Mouse (Mus musculus): ENCODE data around the gene Fam131c.
A peak's percentile ranks its signal among the peaks of the same experiment; 100 is the strongest.

The Fam131c gene

GRCm38 (mm10) chr4:141359222-141359621 lies 8.8 kb upstream of the Fam131c start:
- DNase-seq: no peak

- peak in 1 of 2 experiments; percentile 35 for DNase-seq
Observed at GRCm38 (mm10) chr4:141360846-141361245, 7.2 kb upstream of the Fam131c start.

- DNase-seq: peak; percentile 81 to 87
Observed at GRCm38 (mm10) chr4:141362937-141363548, 5.0 kb upstream of the Fam131c start.

GRCm38 (mm10) chr4:141365126-141365525 lies 2.9 kb upstream of the Fam131c start:
- no peak for DNase-seq

GRCm38 (mm10) chr4:141365876-141366275 lies 2.1 kb upstream of the Fam131c start:
- no peak for DNase-seq

- DNase-seq: no peak
Observed at GRCm38 (mm10) chr4:141372426-141372825, 4.4 kb downstream of the Fam131c start.

- no peak for DNase-seq
Observed at GRCm38 (mm10) chr4:141379674-141380073, 11.7 kb downstream of the Fam131c start.

GRCm38 (mm10) chr4:141382406-141382805 lies 14.4 kb downstream of the Fam131c start:
- no peak for DNase-seq

- DNase-seq: peak; percentile 51 to 69
Observed at GRCm38 (mm10) chr4:141385275-141385674, 17.3 kb downstream of the Fam131c start.

- DNase-seq: no peak
Observed at GRCm38 (mm10) chr4:141386150-141386549, 18.1 kb downstream of the Fam131c start.

GRCm38 (mm10) chr4:141387093-141387784 lies 19.2 kb downstream of the Fam131c start:
- peak; percentile 68 to 82 for DNase-seq

GRCm38 (mm10) chr4:141387933-141388332 lies 19.9 kb downstream of the Fam131c start:
- no peak for DNase-seq

- no peak for DNase-seq
Observed at GRCm38 (mm10) chr4:141389366-141390150, 21.5 kb downstream of the Fam131c start.

- DNase-seq: no peak
Observed at GRCm38 (mm10) chr4:141391293-141391692, 23.3 kb downstream of the Fam131c start.

GRCm38 (mm10) chr4:141394751-141395150 lies 26.7 kb downstream of the Fam131c start:
- DNase-seq: no peak

- DNase-seq: no peak
Observed at GRCm38 (mm10) chr4:141397861-141398260, 29.8 kb downstream of the Fam131c start.

- no peak for DNase-seq
Observed at GRCm38 (mm10) chr4:141398545-141398944, 30.5 kb downstream of the Fam131c start, which contains the start of gene Clcnka. TSS of gene Clcnka (minus strand) at chr4:141398724.

GRCm38 (mm10) chr4:141400171-141400570 lies 32.2 kb downstream of the Fam131c start:
- no peak for DNase-seq

GRCm38 (mm10) chr4:141404518-141405313 lies 36.7 kb downstream of the Fam131c start:
- peak; percentile 90 to 92 for DNase-seq

- DNase-seq: no peak
Observed at GRCm38 (mm10) chr4:141405314-141405622, 37.2 kb downstream of the Fam131c start.

GRCm38 (mm10) chr4:141406516-141407299 lies 38.7 kb downstream of the Fam131c start:
- peak in 1 of 2 experiments; percentile 33 for DNase-seq

GRCm38 (mm10) chr4:141408577-141408976 lies 40.6 kb downstream of the Fam131c start:
- no peak for DNase-seq
